Mouse (Mus musculus): Measurements from ENCODE around the gene Olfr735. TPM values are rescaled to one million over a fixed set of nuclear protein-coding genes. Genes with fewer than 3 reads are reported as not detected.

Olfr735 gene
- total RNA-seq (2021): not detected
- long read RNA-seq, experiment 1: 0 reads
- long read RNA-seq, experiment 2: 0 reads

- no peak for DNase-seq
These were observed at the start of gene Olfr735 for GRCm38 (mm10) chr14:50348796-50349195. Olfr735 (minus strand) TSS chr14:50348872.

GRCm38 (mm10) chr14:50380863-50381262 lies 32.2 kb upstream of the Olfr735 start, which contains the start of gene Olfr736:
Olfr736 (plus strand) TSS chr14:50381163.
- DNase-seq: no peak

GRCm38 (mm10) chr14:50363561-50363960 lies 14.9 kb upstream of the Olfr735 start:
- no peak for DNase-seq

GRCm38 (mm10) chr14:50360480-50360879 lies 11.8 kb upstream of the Olfr735 start:
- no peak for DNase-seq

- no peak for DNase-seq
These were observed 8.9 kb upstream of the Olfr735 start, which contains the start of gene Tlr11 for GRCm38 (mm10) chr14:50357593-50357992. Tlr11 (plus strand) TSS chr14:50357914.

- no peak for DNase-seq
These were observed 8.1 kb upstream of the Olfr735 start for GRCm38 (mm10) chr14:50356725-50357124.

- DNase-seq: peak in 1 of 2 experiments; percentile 20
These were observed 3.8 kb upstream of the Olfr735 start for GRCm38 (mm10) chr14:50352438-50352837.

GRCm38 (mm10) chr14:50326661-50327060 lies 22.0 kb downstream of the Olfr735 start, which contains the start of gene Olfr734:
Olfr734 (minus strand) TSS chr14:50326761.
- DNase-seq: no peak

- DNase-seq: no peak
These were observed 47.2 kb downstream of the Olfr735 start, which contains the start of gene Olfr733 for GRCm38 (mm10) chr14:50301422-50301821. Olfr733 (minus strand) TSS chr14:50301522.

Other genes with a start within 250 kb of the Olfr735 start
- gene Olfr727, start 225.7 kb downstream of the Olfr735 start, total RNA-seq (2021): not detected
- gene Olfr728, start 206.2 kb downstream of the Olfr735 start, total RNA-seq (2021): not detected
- gene Olfr729, start 196.0 kb downstream of the Olfr735 start, total RNA-seq (2021): not detected
- not detected for gene Olfr730, start 160.7 kb downstream of the Olfr735 start, total RNA-seq (2021)
- gene Olfr731, start 107.0 kb downstream of the Olfr735 start, total RNA-seq (2021): not detected
- gene Olfr732, start 64.7 kb downstream of the Olfr735 start, total RNA-seq (2021): not detected
- gene Olfr733, start 47.4 kb downstream of the Olfr735 start, total RNA-seq (2021): not detected
- gene Olfr734, start 22.1 kb downstream of the Olfr735 start, total RNA-seq (2021): not detected
- under 1 TPM in 1 of 2 experiments, not detected in 1; 0.08 TPM for gene Tlr11, start 9.0 kb upstream of the Olfr735 start, total RNA-seq (2021)
- not detected for gene Olfr736, start 32.3 kb upstream of the Olfr735 start, total RNA-seq (2021)
- gene Olfr738, start 58.7 kb upstream of the Olfr735 start, total RNA-seq (2021): not detected
- not detected for gene Olfr739, start 69.8 kb upstream of the Olfr735 start, total RNA-seq (2021)
- gene Olfr740, start 96.7 kb upstream of the Olfr735 start, total RNA-seq (2021): not detected
- not detected for gene Olfr741, start 123.9 kb upstream of the Olfr735 start, total RNA-seq (2021)
- gene Olfr742, start 154.7 kb upstream of the Olfr735 start, total RNA-seq (2021): not detected
- gene Olfr743, start 173.0 kb upstream of the Olfr735 start, total RNA-seq (2021): not detected

All from heart, adult 18-20 months (tissue).